Mouse (Mus musculus): Measurements from ENCODE around the gene Gm45213. TPM values are rescaled to one million over a fixed set of nuclear protein-coding genes. Genes with fewer than 3 reads are reported as not detected.

Gene Gm45213
- polyA plus RNA-seq, 1 experiment from 2014 or later = not detected

Other genes with a start within 250 kb of the Gm45213 start
- 1.9 and 2.0 TPM in 2 replicates for gene Pcsk6, start 181.9 kb upstream of the Gm45213 start, polyA plus RNA-seq (2015; fragmentation: Nextera tagmentation; extraction: Ambion mirVana)
- gene Snrpa1, start 15.4 kb downstream of the Gm45213 start, polyA plus RNA-seq (2015; fragmentation: Nextera tagmentation; extraction: Ambion mirVana) = 159 and 167 TPM in 2 replicates
- gene Selenos, start 36.0 kb downstream of the Gm45213 start, polyA plus RNA-seq (2015; fragmentation: Nextera tagmentation; extraction: Ambion mirVana) = 111 and 125 TPM in 2 replicates
- 13.4 and 13.9 TPM in 2 replicates for gene Chsy1, start 65.9 kb downstream of the Gm45213 start, polyA plus RNA-seq (2015; fragmentation: Nextera tagmentation; extraction: Ambion mirVana)

Measured in kidney, embryonic 16.5 days (tissue).